Mouse (Mus musculus) lung, postnatal 25 days (tissue): ENCODE measurements around the gene H2-Oa.
"Not testable (repeated sequence)": the region's sequence is repeated elsewhere in the genome, so short reads cannot be mapped to it uniquely, and the experiment has no call there.

Source experiments
- DNase-seq: peaks from one replicate; pipeline ENCODE4 v3.0.0; 2022; ENCODE audit warnings: low spot score

Gene H2-Oa

GRCm38 (mm10) chr17:34143461-34143860 is 51.3 kb downstream of the H2-Oa start:
- DNase-seq, result no peak

DNA sequence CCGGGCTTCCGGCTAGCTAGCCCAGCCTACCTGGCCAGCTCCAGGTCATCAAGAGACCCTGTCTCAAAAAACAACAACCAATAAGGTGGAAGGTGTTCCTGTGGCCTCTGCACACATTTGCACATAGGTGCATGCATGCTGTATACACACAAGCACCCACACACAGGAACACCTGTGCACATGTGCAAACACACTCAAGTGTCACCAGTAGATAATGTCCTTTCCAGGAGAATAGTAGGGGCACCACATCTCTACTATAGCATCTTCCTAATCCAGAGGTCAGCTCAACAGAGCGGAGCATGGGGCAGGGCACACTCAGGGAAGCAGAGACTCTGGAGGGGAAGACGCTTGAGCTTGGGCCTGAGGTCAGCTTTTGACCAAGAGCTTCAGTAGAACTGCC is 52.1 kb downstream of the H2-Oa start:
- not testable (repeated sequence) for DNase-seq
